Mouse (Mus musculus) spleen, postnatal 0 days (tissue): Measurements from ENCODE around the gene Gm20850. TPM values are rescaled to one million over a fixed set of nuclear protein-coding genes. Genes with fewer than 3 reads are reported as not detected.

Experiments used
- polyA plus RNA-seq: library from polyadenylated mRNA; unstranded; fragments of >200 nt; fragmentation: Nextera tagmentation; extraction: Ambion mirVana; gene quantifications from 2 replicates; pipeline ENCODE4 v1.2.1, GENCODE M21; 2015

Gm20850 gene
- polyA plus RNA-seq, result not detected in 2 replicates

GRCm38 (mm10) chrY:75715022-75715421 lies at the start of gene Gm20850:
Gm20850 (plus strand) TSS chrY:75715322.

